24 mouse cellular contexts compared by ENCODE assay signal in genomic region chr11:96814443-96814842, GRCm38 (mm10). TPM values are rescaled to one million over a fixed set of nuclear protein-coding genes. Genes with fewer than 3 reads are reported as not detected.
A peak's percentile ranks its signal among the peaks of the same experiment; 100 is the strongest.
DNase-seq lines count a peak whose midpoint lies in the region; ATAC-seq and TF ChIP-seq lines count a peak whose summit lies in the region.
"Had no signal": no experiment of that assay in that cellular context is flagged by ENCODE, and none has a peak within 500 bp of the region (broad histone marks: within the 10 kb centered on the region; RNA-seq: fewer than 3 reads in every experiment).

No protein-coding gene starts in this region.

- H3K27me3 ChIP-seq in midbrain, embryonic 11.5 days (ENCODE audit: control insufficient read depth, insufficient read depth, low read length): no peaks in the 10 kb centered on the region
- no peaks in the 10 kb centered on the region for H3K27me3 ChIP-seq in midbrain, embryonic 13.5 days
- H3K27me3 ChIP-seq in CH12.LX (replicated peaks) (no peaks in the 10 kb centered on the region), MEL (ENCODE audit: control insufficient read depth in 1 of 2, insufficient read depth in 2 of 2, low read length in 2 of 2) (no peaks in the 10 kb centered on the region)
- no peaks in the 10 kb centered on the region for H3K27me3 ChIP-seq in kidney, embryonic 16.5 days (ENCODE audit: insufficient read depth, low read length)
- no peaks in the 10 kb centered on the region for H3K27me3 ChIP-seq in neural tube, embryonic 15.5 days (replicated peaks)
- H3K27me3 ChIP-seq: Patski had no signal

- peaks cover 37% of the 10 kb centered on the region for H3K79me2 ChIP-seq in CH12.LX (replicated peaks; ENCODE audit: control insufficient read depth, extremely low read depth, insufficient read depth, poor library complexity, severe bottlenecking)
- no peaks in the 10 kb centered on the region for H3K79me2 ChIP-seq in MEL (ENCODE audit: control insufficient read depth, insufficient read depth, low read length, poor library complexity)

- TF ChIP-seq EP300 in CH12.LX (IDR thresholded peaks at IDR 0.05; ENCODE audit: low read length) (no peak), MEL (IDR thresholded peaks at IDR 0.05; ENCODE audit: low read depth in 1 of 2, low read length in 2 of 2) (no peak)

- H3K4me3 ChIP-seq in midbrain, embryonic 11.5 days (ENCODE audit: low read depth, low read length): no peak overlapping the region
- no peak overlapping the region for H3K4me3 ChIP-seq in midbrain, embryonic 13.5 days (replicated peaks)
- no peak overlapping the region for H3K4me3 ChIP-seq in CH12.LX (replicated peaks in 1 of 3; ENCODE audit: low read depth in 2 of 3, low read length in 2 of 3, poor library complexity in 1 of 3)
- H3K4me3 ChIP-seq in MEL (ENCODE audit: control insufficient read depth in 1 of 2, insufficient read depth in 1 of 2, low read depth in 2 of 2, low read length in 2 of 2): no peak overlapping the region
- no peak overlapping the region for H3K4me3 ChIP-seq in kidney, embryonic 16.5 days (ENCODE audit: low read length)
- H3K4me3 ChIP-seq in neural tube, embryonic 15.5 days (replicated peaks): no peak overlapping the region

- TF ChIP-seq POLR2A in CH12.LX (IDR thresholded peaks at IDR 0.05; ENCODE audit: low read depth, low read length) (no peak; the same call in 1 of the 2 replicates), MEL (IDR thresholded peaks at IDR 0.05; ENCODE audit: control insufficient read depth in 1 of 2, insufficient read depth in 1 of 2, low read depth in 1 of 2, low read length in 2 of 2, poor library complexity in 1 of 2) (no peak)

- H3K4me1 ChIP-seq in midbrain, embryonic 11.5 days (ENCODE audit: control insufficient read depth, insufficient read depth, low read length): peaks cover 3% of the 10 kb centered on the region; the same call in 1 of the 2 replicates
- H3K4me1 ChIP-seq in midbrain, embryonic 13.5 days (replicated peaks): no peaks in the 10 kb centered on the region; the same call in 1 of the 2 replicates
- H3K4me1 ChIP-seq in CH12.LX (ENCODE audit: control insufficient read depth in 1 of 2, insufficient read depth in 2 of 2) (peaks cover 20 to 37% of the 10 kb centered on the region in 2 experiments), MEL (ENCODE audit: control insufficient read depth in 1 of 2, insufficient read depth in 2 of 2, low read length in 2 of 2) (no peaks in the 10 kb centered on the region)
- no peaks in the 10 kb centered on the region for H3K4me1 ChIP-seq in kidney, embryonic 16.5 days (ENCODE audit: insufficient read depth, low read length)
- H3K4me1 ChIP-seq in neural tube, embryonic 15.5 days: no peaks in the 10 kb centered on the region

- in situ Hi-C loops in CH12.LX (cut with MboI; ENCODE audit: low pct_ligation_motif_present, low pct_unique_long_range_greater_than_20kb, low sequenced_read_pairs): no loop called here

- H3K9ac ChIP-seq in midbrain, embryonic 11.5 days (ENCODE audit: low read length): no peak overlapping the region
- H3K9ac ChIP-seq in midbrain, embryonic 13.5 days (replicated peaks): no peak overlapping the region
- H3K9ac ChIP-seq in CH12.LX (ENCODE audit: insufficient read depth, low read depth) (no peak overlapping the region), MEL (ENCODE audit: control insufficient read depth, low read depth, low read length, poor library complexity, severe bottlenecking) (no peak overlapping the region)
- H3K9ac ChIP-seq in kidney, embryonic 16.5 days (replicated peaks; ENCODE audit: low read length): no peak overlapping the region
- no peak overlapping the region for H3K9ac ChIP-seq in neural tube, embryonic 15.5 days (replicated peaks)

- no peak overlapping the region for H3K4me2 ChIP-seq in midbrain, embryonic 11.5 days
- H3K4me2 ChIP-seq in midbrain, embryonic 13.5 days (replicated peaks): no peak overlapping the region
- no peak overlapping the region for H3K4me2 ChIP-seq in CH12.LX (ENCODE audit: insufficient read depth, low read depth, poor library complexity, severe bottlenecking)
- no peak overlapping the region for H3K4me2 ChIP-seq in kidney, embryonic 16.5 days (replicated peaks; ENCODE audit: low read depth, low read length)
- H3K4me2 ChIP-seq in neural tube, embryonic 15.5 days: no peak overlapping the region

- H3K27ac ChIP-seq in midbrain, embryonic 11.5 days (ENCODE audit: low read depth, low read length): no peak overlapping the region
- H3K27ac ChIP-seq in midbrain, embryonic 13.5 days: no peak overlapping the region
- H3K27ac ChIP-seq in CH12.LX (ENCODE audit: insufficient read depth, low read depth) (no peak overlapping the region), MEL (ENCODE audit: control insufficient read depth, low read depth, low read length) (no peak overlapping the region)
- no peak overlapping the region for H3K27ac ChIP-seq in kidney, embryonic 16.5 days (ENCODE audit: low read length)
- H3K27ac ChIP-seq in neural tube, embryonic 15.5 days (replicated peaks): no peak overlapping the region

- DNase-seq in midbrain, embryonic 11.5 days (ENCODE audit: low spot score, missing footprints): peak; percentile 70
- DNase-seq in 416B (ENCODE audit: low read depth) (peak; percentile 64), CH12.LX (ENCODE audit: extremely low read depth) (no peak), MEL (ENCODE audit: low read depth, low spot score) (no peak)
- DNase-seq in frontal cortex, postnatal 36 days (ENCODE audit: low spot score in 2 of 2): no peak
- DNase-seq: adrenal gland, adult 2 months; adrenal gland, adult 8-10 months; adrenal gland, postnatal 10 days; adrenal gland, postnatal 14 days; adrenal gland, postnatal 25 days; adrenal gland, postnatal 36 days; B cell, adult 2 months; cerebellum, adult 11 months; cerebellum, adult 11-12 months; cerebellum, adult 18-20 months; cerebellum, adult 2 months; cerebellum, adult 8-10 months had no signal

- peaks cover 26% of the 10 kb centered on the region for H3K36me3 ChIP-seq in midbrain, embryonic 11.5 days (ENCODE audit: control insufficient read depth, insufficient read depth, low read length)
- peaks cover 83% of the 10 kb centered on the region for H3K36me3 ChIP-seq in midbrain, embryonic 13.5 days
- H3K36me3 ChIP-seq in CH12.LX (replicated peaks in 1 of 2; ENCODE audit: control insufficient read depth in 1 of 2, insufficient read depth in 1 of 2, low read length in 1 of 2): peaks cover 71 to 94% of the 10 kb centered on the region in 2 experiments
- peaks cover 0 to 25% of the 10 kb centered on the region in 2 experiments; a peak in 2 of 4 replicates for H3K36me3 ChIP-seq in MEL (ENCODE audit: control insufficient read depth in 1 of 2, insufficient read depth in 2 of 2, low read length in 2 of 2)
- peaks cover 85% of the 10 kb centered on the region for H3K36me3 ChIP-seq in kidney, embryonic 16.5 days (ENCODE audit: insufficient read depth, low read length)
- H3K36me3 ChIP-seq in neural tube, embryonic 15.5 days: peaks cover 70% of the 10 kb centered on the region

- no peak for TF ChIP-seq CTCF in CH12.LX (conservative IDR thresholded peaks at IDR 0.05 in 1 of 2, IDR thresholded peaks at IDR 0.05 in 1 of 2; ENCODE audit: low read depth in 2 of 2, low read length in 2 of 2)
- TF ChIP-seq CTCF in MEL (IDR thresholded peaks at IDR 0.05 in 2 of 3, conservative IDR thresholded peaks at IDR 0.05 in 1 of 3; ENCODE audit: control insufficient read depth in 1 of 3, insufficient read depth in 1 of 3, low read depth in 2 of 3, low read length in 3 of 3, poor library complexity in 1 of 3, severe bottlenecking in 1 of 3): no peak

- dilution Hi-C loops in CH12.LX (cut with MboI; ENCODE audit: extremely low pct_ligation_motif_present, extremely low pct_unique_long_range_greater_than_20kb, low sequenced_read_pairs): no loop called here

- no peaks in the 10 kb centered on the region for H3K9me3 ChIP-seq in midbrain, embryonic 11.5 days (ENCODE audit: control insufficient read depth, low read length)
- no peaks in the 10 kb centered on the region for H3K9me3 ChIP-seq in midbrain, embryonic 13.5 days
- H3K9me3 ChIP-seq in CH12.LX (replicated peaks; ENCODE audit: low read length): peaks cover 2% of the 10 kb centered on the region
- H3K9me3 ChIP-seq in MEL (replicated peaks; ENCODE audit: insufficient read depth, low read length): no peaks in the 10 kb centered on the region
- no peaks in the 10 kb centered on the region for H3K9me3 ChIP-seq in kidney, embryonic 16.5 days (ENCODE audit: low read length)
- no peaks in the 10 kb centered on the region for H3K9me3 ChIP-seq in neural tube, embryonic 15.5 days (replicated peaks)
- H3K9me3 ChIP-seq: G1E had no signal

- ATAC-seq in midbrain, embryonic 11.5 days (ENCODE audit: low FRiP score): no peak
- no peak for ATAC-seq in midbrain, embryonic 13.5 days
- no peak for ATAC-seq in kidney, embryonic 16.5 days (ENCODE audit: low FRiP score, low TSS enrichment)
- ATAC-seq in neural tube, embryonic 15.5 days (ENCODE audit: low FRiP score): no peak
- ATAC-seq: activated CD4-positive, CD25-positive, alpha-beta regulatory T cell, adult 4 months; CD4-positive, CD25-positive, alpha-beta regulatory T cell, adult 4 months; Patski had no signal

- 91% methylated on average over 2 of the region's 2 CpGs for WGBS in midbrain, embryonic 11.5 days
- 97% methylated on average over 2 of the region's 2 CpGs for WGBS in midbrain, embryonic 13.5 days
- 82% methylated on average over 2 of the region's 2 CpGs for WGBS in kidney, embryonic 16.5 days
- 94% methylated on average over 2 of the region's 2 CpGs for WGBS in neural tube, embryonic 15.5 days

- TF ChIP-seq RAD21 in CH12.LX (IDR thresholded peaks at IDR 0.05; ENCODE audit: low read depth, low read length) (no peak), MEL (IDR thresholded peaks at IDR 0.05; ENCODE audit: low read depth, low read length) (no peak)

RNA-seq across cellular contexts. Expression of gene Nfe2l1, which starts 15.3 kb away (rescaled TPM):
- 31.7 and 35.2 TPM in 2 replicates for polyA plus RNA-seq in midbrain, embryonic 11.5 days (2014; fragmentation: Nextera tagmentation; extraction: Ambion mirVana)
- 67.8 and 69.0 TPM in 2 replicates for polyA plus RNA-seq in midbrain, embryonic 13.5 days (2015; fragmentation: Nextera tagmentation; extraction: Ambion mirVana)
- total RNA-seq in CH12.LX (2012; rRNA removed): 113 and 169 TPM in 2 replicates
- total RNA-seq in CH12.LX (2014; rRNA removed): 61.1 and 77.7 TPM in 2 replicates
- polyA plus RNA-seq in CH12.LX (2012; ENCODE audit: insufficient read length, low read depth): 145 and 182 TPM in 2 replicates
- 44.8 and 47.0 TPM in 2 replicates for total RNA-seq in MEL (2012; rRNA removed)
- 10 to 100 TPM; 37.5 to 66.5 TPM for polyA plus RNA-seq in MEL (2012; ENCODE audit: insufficient read depth in 1 of 2, insufficient read length in 2 of 2, low read depth in 1 of 2, low replicate concordance in 2 of 2, missing spikeins in 1 of 2)
- 93.9 and 96.8 TPM in 2 replicates for polyA plus RNA-seq in kidney, embryonic 16.5 days (2015; fragmentation: Nextera tagmentation; extraction: Ambion mirVana)
- polyA plus RNA-seq in neural tube, embryonic 15.5 days (2015; fragmentation: Nextera tagmentation; extraction: Ambion mirVana): 71.8 and 78.2 TPM in 2 replicates

RNA-seq across cellular contexts. Expression of gene Cbx1, which starts 25.5 kb away (rescaled TPM):
- polyA plus RNA-seq in midbrain, embryonic 11.5 days (2014; fragmentation: Nextera tagmentation; extraction: Ambion mirVana): 167 and 169 TPM in 2 replicates
- 130 and 137 TPM in 2 replicates for polyA plus RNA-seq in midbrain, embryonic 13.5 days (2015; fragmentation: Nextera tagmentation; extraction: Ambion mirVana)
- total RNA-seq in CH12.LX (2012; rRNA removed): 144 and 163 TPM in 2 replicates
- 115 and 138 TPM in 2 replicates for total RNA-seq in CH12.LX (2014; rRNA removed)
- polyA plus RNA-seq in CH12.LX (2012; ENCODE audit: insufficient read length, low read depth): 223 and 251 TPM in 2 replicates
- 132 and 135 TPM in 2 replicates for total RNA-seq in MEL (2012; rRNA removed)
- polyA plus RNA-seq in MEL (2012; ENCODE audit: insufficient read depth in 1 of 2, insufficient read length in 2 of 2, low read depth in 1 of 2, low replicate concordance in 2 of 2, missing spikeins in 1 of 2): 100 to 1,000 TPM; 152 to 368 TPM
- 109 and 121 TPM in 2 replicates for polyA plus RNA-seq in kidney, embryonic 16.5 days (2015; fragmentation: Nextera tagmentation; extraction: Ambion mirVana)
- 60.9 and 69.5 TPM in 2 replicates for polyA plus RNA-seq in neural tube, embryonic 15.5 days (2015; fragmentation: Nextera tagmentation; extraction: Ambion mirVana)

RNA-seq across cellular contexts. Expression of gene Copz2, which starts 35.2 kb away (rescaled TPM):
- 47.5 and 51.1 TPM in 2 replicates for polyA plus RNA-seq in midbrain, embryonic 11.5 days (2014; fragmentation: Nextera tagmentation; extraction: Ambion mirVana)
- 14.8 and 19.7 TPM in 2 replicates for polyA plus RNA-seq in midbrain, embryonic 13.5 days (2015; fragmentation: Nextera tagmentation; extraction: Ambion mirVana)
- total RNA-seq in CH12.LX (2012; rRNA removed): 1.3 and 4.1 TPM in 2 replicates
- 0.28 and 0.35 TPM in 2 replicates for total RNA-seq in CH12.LX (2014; rRNA removed)
- 0.87 and 0.99 TPM in 2 replicates for polyA plus RNA-seq in CH12.LX (2012; ENCODE audit: insufficient read length, low read depth)
- 0.95 and 2.1 TPM in 2 replicates for total RNA-seq in MEL (2012; rRNA removed)
- polyA plus RNA-seq in MEL (2012; ENCODE audit: insufficient read depth in 1 of 2, insufficient read length in 2 of 2, low read depth in 1 of 2, low replicate concordance in 2 of 2, missing spikeins in 1 of 2): 1 to 10 TPM in 1 of 2 experiments, not detected in 1; 6.3 TPM
- polyA plus RNA-seq in kidney, embryonic 16.5 days (2015; fragmentation: Nextera tagmentation; extraction: Ambion mirVana): 115 and 117 TPM in 2 replicates
- 29.2 and 42.0 TPM in 2 replicates for polyA plus RNA-seq in neural tube, embryonic 15.5 days (2015; fragmentation: Nextera tagmentation; extraction: Ambion mirVana)
- polyA plus RNA-seq: activated CD4-positive, CD25-positive, alpha-beta regulatory T cell, adult 4 months; CD4-positive, CD25-positive, alpha-beta regulatory T cell, adult 4 months had no signal

RNA-seq across cellular contexts. Expression of gene Snx11, which starts 37.1 kb away (rescaled TPM):
- polyA plus RNA-seq in midbrain, embryonic 11.5 days (2014; fragmentation: Nextera tagmentation; extraction: Ambion mirVana): 15.3 and 18.8 TPM in 2 replicates
- polyA plus RNA-seq in midbrain, embryonic 13.5 days (2015; fragmentation: Nextera tagmentation; extraction: Ambion mirVana): 45.6 and 47.4 TPM in 2 replicates
- total RNA-seq in CH12.LX (2012; rRNA removed) (153 and 173 TPM in 2 replicates), CH12.LX (2014; rRNA removed) (244 and 246 TPM in 2 replicates), MEL (2012; rRNA removed) (33.9 and 43.1 TPM in 2 replicates)
- polyA plus RNA-seq in CH12.LX (2012; ENCODE audit: insufficient read length, low read depth) (208 and 217 TPM in 2 replicates), MEL (2012; ENCODE audit: insufficient read depth in 1 of 2, insufficient read length in 2 of 2, low read depth in 1 of 2, low replicate concordance in 2 of 2, missing spikeins in 1 of 2) (10 to 100 TPM in 1 of 2 experiments, not detected in 1; 33.7 TPM)
- polyA plus RNA-seq in kidney, embryonic 16.5 days (2015; fragmentation: Nextera tagmentation; extraction: Ambion mirVana): 20.1 and 21.8 TPM in 2 replicates
- 70.4 and 81.7 TPM in 2 replicates for polyA plus RNA-seq in neural tube, embryonic 15.5 days (2015; fragmentation: Nextera tagmentation; extraction: Ambion mirVana)

Comparison
In these comparisons a context has a peak if more than half of its experiments do, and no peak if none do; other contexts are left out.
1. DNase-seq: peak in midbrain, embryonic 11.5 days (single experiment) and 416B (single experiment); none in CH12.LX (single experiment), MEL (single experiment) and frontal cortex, postnatal 36 days (0 of 2).